Mouse (Mus musculus) left cerebral cortex, postnatal 10 days (tissue): Measurements from ENCODE around the gene Ephb1. TPM values are rescaled to one million over a fixed set of nuclear protein-coding genes. Genes with fewer than 3 reads are reported as not detected.

Source experiments
- DNase-seq, 2 experiments: peaks; one replicate each; pipeline ENCODE4 v3.0.0; 2021 to 2022; ENCODE audit warnings: low spot score in 2 of 2, mixed read lengths in 1 of 2; ENCODE audit errors: extremely low spot score in 1 of 2
- intact Hi-C: fragments of 180-260 bp; cut with DNase I; formaldehyde crosslinking; loops from one replicate; pipeline ENCODE4 v1.15.1; 2025
- total RNA-seq, 2 experiments: library from RNA; stranded (reverse); gene quantifications; 2 replicates each; pipeline ENCODE4 v1.2.3; 2021

Ephb1 gene
- total RNA-seq, 2 experiments from 2014 or later: 37.7 to 37.8 TPM

- no peak for DNase-seq
- intact Hi-C loops: no loop called here
Measured at GRCm38 (mm10) chr9:102205518-102205917, 149.0 kb downstream of the Ephb1 start.

- DNase-seq: no peak
- intact Hi-C loops: no loop called here
Measured at GRCm38 (mm10) chr9:102201867-102202266, 152.6 kb downstream of the Ephb1 start.

GRCm38 (mm10) chr9:102196856-102197255 lies 157.6 kb downstream of the Ephb1 start:
- DNase-seq: no peak
- intact Hi-C loops: no loop called here

GRCm38 (mm10) chr9:102194063-102194462 lies 160.4 kb downstream of the Ephb1 start:
- no peak for DNase-seq
- intact Hi-C loops: no loop called here

GRCm38 (mm10) chr9:102192724-102193685 lies 161.5 kb downstream of the Ephb1 start:
- peak in 1 of 2 experiments; percentile 39 for DNase-seq
- intact Hi-C loops: no loop called here

- no peak for DNase-seq
- intact Hi-C loops: no loop called here
Measured at GRCm38 (mm10) chr9:102190058-102190457, 164.4 kb downstream of the Ephb1 start.

GRCm38 (mm10) chr9:102189406-102189805 lies 165.1 kb downstream of the Ephb1 start:
- intact Hi-C loops: no loop called here
- peak in 1 of 2 experiments; percentile 69 for DNase-seq

GRCm38 (mm10) chr9:102183663-102184274 lies 170.7 kb downstream of the Ephb1 start:
- intact Hi-C loops: no loop called here

GRCm38 (mm10) chr9:102181810-102182490 lies 172.5 kb downstream of the Ephb1 start:
- no peak for DNase-seq
- intact Hi-C loops: no loop called here

More at GRCm38 (mm10) chr9:102183663-102184274, 170.7 kb downstream of the Ephb1 start:
- DNase-seq: no peak

- no peak for DNase-seq
- intact Hi-C loops: no loop called here
Measured at GRCm38 (mm10) chr9:102181276-102181675, 173.2 kb downstream of the Ephb1 start.

GRCm38 (mm10) chr9:102180486-102180885 lies 174.0 kb downstream of the Ephb1 start:
- no peak for DNase-seq
- intact Hi-C loops: no loop called here

GRCm38 (mm10) chr9:102180070-102180469 lies 174.4 kb downstream of the Ephb1 start:
- DNase-seq: no peak
- intact Hi-C loops: no loop called here

GRCm38 (mm10) chr9:102169706-102170105 lies 184.8 kb downstream of the Ephb1 start:
- DNase-seq: no peak
- intact Hi-C loops: no loop called here

GRCm38 (mm10) chr9:102155876-102156275 lies 198.6 kb downstream of the Ephb1 start:
- DNase-seq: no peak
- intact Hi-C loops: no loop called here

- DNase-seq: no peak
- intact Hi-C loops: no loop called here
Measured at GRCm38 (mm10) chr9:102139181-102139580, 215.3 kb downstream of the Ephb1 start.

- intact Hi-C loops: no loop called here
- DNase-seq: peak in 1 of 2 experiments; percentile 45
Measured at GRCm38 (mm10) chr9:102138671-102139070, 215.8 kb downstream of the Ephb1 start.

- intact Hi-C loops: no loop called here
Measured at GRCm38 (mm10) chr9:102138187-102138586, 216.3 kb downstream of the Ephb1 start.

GRCm38 (mm10) chr9:102130506-102130905 lies 224.0 kb downstream of the Ephb1 start:
- intact Hi-C loops: no loop called here
- DNase-seq: no peak

More at GRCm38 (mm10) chr9:102138187-102138586, 216.3 kb downstream of the Ephb1 start:
- no peak for DNase-seq

- intact Hi-C loops: no loop called here
Measured at GRCm38 (mm10) chr9:102126510-102126909, 228.0 kb downstream of the Ephb1 start.

More at GRCm38 (mm10) chr9:102126510-102126909, 228.0 kb downstream of the Ephb1 start:
- no peak for DNase-seq
